Mouse (Mus musculus): Measurements from ENCODE around the gene Capn10. TPM values are rescaled to one million over a fixed set of nuclear protein-coding genes. Genes with fewer than 3 reads are reported as not detected.

Capn10 gene
- polyA plus RNA-seq, 1 experiment from 2014 or later = 36.0 TPM

Other genes starting within 250 kb of the Capn10 start
- gene Gpc1, start 102.7 kb upstream of the Capn10 start, polyA plus RNA-seq (2015; fragmentation: Nextera tagmentation; extraction: Ambion mirVana) = 36.2 and 39.3 TPM in 2 replicates
- gene Ankmy1, start 31.5 kb upstream of the Capn10 start, polyA plus RNA-seq (2015; fragmentation: Nextera tagmentation; extraction: Ambion mirVana) = 0.23 and 0.42 TPM in 2 replicates
- 11.4 and 11.9 TPM in 2 replicates for gene Dusp28, start 27.4 kb upstream of the Capn10 start, polyA plus RNA-seq (2015; fragmentation: Nextera tagmentation; extraction: Ambion mirVana)
- gene Rnpepl1, start 23.6 kb upstream of the Capn10 start, polyA plus RNA-seq (2015; fragmentation: Nextera tagmentation; extraction: Ambion mirVana) = 15.0 and 16.1 TPM in 2 replicates
- 8.7 and 8.9 TPM in 2 replicates for gene Gpr35, start 16.5 kb downstream of the Capn10 start, polyA plus RNA-seq (2015; fragmentation: Nextera tagmentation; extraction: Ambion mirVana)
- gene Aqp12, start 72.0 kb downstream of the Capn10 start, polyA plus RNA-seq (2015; fragmentation: Nextera tagmentation; extraction: Ambion mirVana) = 11.4 and 15.0 TPM in 2 replicates
- gene Kif1a, start 167.6 kb downstream of the Capn10 start, polyA plus RNA-seq (2015; fragmentation: Nextera tagmentation; extraction: Ambion mirVana) = 10.6 and 16.5 TPM in 2 replicates
- 0.47 and 0.53 TPM in 2 replicates for gene Agxt, start 200.9 kb downstream of the Capn10 start, polyA plus RNA-seq (2015; fragmentation: Nextera tagmentation; extraction: Ambion mirVana)
- 17.7 and 32.8 TPM in 2 replicates for gene 2310007B03Rik, start 226.6 kb downstream of the Capn10 start, polyA plus RNA-seq (2015; fragmentation: Nextera tagmentation; extraction: Ambion mirVana)
- gene Crocc2, start 234.3 kb downstream of the Capn10 start, polyA plus RNA-seq (2015; fragmentation: Nextera tagmentation; extraction: Ambion mirVana) = 0.18 and 0.24 TPM in 2 replicates